Mouse (Mus musculus) neutrophil, adult 65 days (primary cell): Measurements from ENCODE around the gene Dynlt1b. TPM values are rescaled to one million over a fixed set of nuclear protein-coding genes. Genes with fewer than 3 reads are reported as not detected.

Experiments
- total RNA-seq: library from RNA; stranded (reverse); gene quantifications from 2 replicates; pipeline ENCODE4 v1.2.4, GENCODE M21; 2023

Dynlt1b gene
- 217 and 325 TPM in 2 replicates for total RNA-seq

DNA sequence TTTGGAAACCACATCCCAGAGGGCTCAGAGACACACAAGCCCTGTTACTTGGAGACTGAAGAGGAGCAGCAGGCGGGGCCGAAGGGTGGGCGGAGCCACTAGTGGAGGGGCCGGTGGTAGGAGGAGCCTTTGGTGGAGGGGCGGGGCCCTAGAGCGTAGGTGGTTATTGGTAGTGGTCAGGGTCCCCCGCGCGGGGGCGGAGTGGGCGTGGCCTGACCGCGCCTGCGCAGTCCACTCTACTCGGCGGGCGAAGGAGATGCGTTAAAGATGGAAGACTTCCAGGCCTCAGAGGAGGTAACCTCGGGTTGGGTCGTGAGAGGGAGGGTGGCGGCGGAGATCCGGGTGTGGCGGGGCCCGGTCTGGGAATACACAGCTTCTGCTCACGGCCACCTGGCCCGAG is at the start of gene Dynlt1b:
Gene Dynlt1b (plus strand): TSS at position 168 of the 400 bp plus-strand sequence.

Other genes starting within 250 kb of the Dynlt1b start
- 8.9 and 13.5 TPM in 2 replicates for gene Tmem181a, start 173.3 kb upstream of the Dynlt1b start, total RNA-seq
- gene Dynlt1a, start 112.6 kb upstream of the Dynlt1b start, total RNA-seq: 6.2 and 8.5 TPM in 2 replicates
- 16.3 and 18.5 TPM in 2 replicates for gene Dynlt1c, start 171.6 kb downstream of the Dynlt1b start, total RNA-seq
- gene Dynlt1f, start 225.8 kb downstream of the Dynlt1b start, total RNA-seq: 369 and 477 TPM in 2 replicates
- 5.2 and 8.1 TPM in 2 replicates for gene Sytl3, start 229.0 kb downstream of the Dynlt1b start, total RNA-seq